In the genomic region with DNA sequence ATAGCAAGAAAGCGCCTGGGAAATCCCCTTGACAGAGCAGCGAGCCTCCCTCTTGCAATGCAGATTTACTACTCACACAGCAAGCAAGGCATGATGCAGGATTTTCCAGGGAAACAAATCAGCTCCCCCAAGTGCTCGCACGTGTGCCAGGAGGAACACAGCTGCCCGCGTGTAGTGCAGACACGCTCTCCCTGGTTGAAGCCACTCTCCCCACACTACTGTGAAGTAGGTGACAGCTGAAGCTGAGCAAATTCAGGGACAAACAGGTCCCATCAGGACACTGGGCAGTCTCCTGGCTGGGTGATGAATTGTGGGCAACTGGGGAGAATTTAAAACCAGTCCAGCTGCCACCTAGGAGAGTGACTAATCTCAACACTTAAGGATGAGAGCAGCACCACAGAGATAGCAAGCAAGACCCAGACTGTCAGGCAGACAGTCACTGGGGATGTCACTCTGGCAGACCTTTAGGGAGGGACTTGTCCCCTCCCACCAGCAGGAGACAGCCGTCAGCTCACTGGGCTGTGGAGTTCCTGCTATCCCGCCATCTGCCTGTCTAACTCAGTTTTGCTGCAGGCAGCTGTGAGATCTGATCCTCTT, we compare ENCODE assay signal across 7 mouse cellular contexts. TPM values are rescaled to one million over a fixed set of nuclear protein-coding genes. Genes with fewer than 3 reads are reported as not detected.
DNase-seq lines count a peak whose midpoint lies in the region; ATAC-seq and TF ChIP-seq lines count a peak whose summit lies in the region.

No protein-coding gene starts in this region.

- peaks cover 6% of the 10 kb centered on the region for H3K4me1 ChIP-seq in lung, embryonic 16.5 days (replicated peaks; ENCODE audit: control insufficient read depth, insufficient read depth, low read length)
- H3K4me1 ChIP-seq in forebrain, embryonic 14.5 days (ENCODE audit: control insufficient read depth, insufficient read depth, low read length): peaks cover 56% of the 10 kb centered on the region
- peaks cover 13% of the 10 kb centered on the region; the same call in 1 of the 2 replicates for H3K4me1 ChIP-seq in limb, embryonic 14.5 days (ENCODE audit: control insufficient read depth, insufficient read depth, low read length)
- H3K4me1 ChIP-seq in stomach, embryonic 16.5 days (ENCODE audit: control insufficient read depth, insufficient read depth, low read length): no peaks in the 10 kb centered on the region

- peaks cover 2% of the 10 kb centered on the region; the same call in 1 of the 2 replicates for H3K27me3 ChIP-seq in lung, embryonic 16.5 days (ENCODE audit: control insufficient read depth, insufficient read depth, low read depth, low read length)
- H3K27me3 ChIP-seq in forebrain, embryonic 14.5 days (replicated peaks; ENCODE audit: control insufficient read depth, insufficient read depth, low read length): no peaks in the 10 kb centered on the region
- no peaks in the 10 kb centered on the region for H3K27me3 ChIP-seq in limb, embryonic 14.5 days (ENCODE audit: control insufficient read depth, insufficient read depth, low read length)
- H3K27me3 ChIP-seq in stomach, embryonic 16.5 days (ENCODE audit: control insufficient read depth, insufficient read depth, low read length): no peaks in the 10 kb centered on the region; the same call in 1 of the 2 replicates

- no peaks in the 10 kb centered on the region for H3K36me3 ChIP-seq in lung, embryonic 16.5 days (ENCODE audit: control insufficient read depth, insufficient read depth, low read length)
- H3K36me3 ChIP-seq in forebrain, embryonic 14.5 days (ENCODE audit: control insufficient read depth, insufficient read depth, low read length): 0 out of 2 replicates have a peak, but pooled peaks cover 17% of the 10 kb centered on the region
- 0 out of 2 replicates have a peak, but pooled peaks cover 3% of the 10 kb centered on the region for H3K36me3 ChIP-seq in limb, embryonic 14.5 days (ENCODE audit: control insufficient read depth, insufficient read depth, low read length)
- no peaks in the 10 kb centered on the region for H3K36me3 ChIP-seq in stomach, embryonic 16.5 days (ENCODE audit: control insufficient read depth, insufficient read depth, low read length)

- H3K9me3 ChIP-seq in lung, embryonic 16.5 days (ENCODE audit: control insufficient read depth, low read length): no peaks in the 10 kb centered on the region
- no peaks in the 10 kb centered on the region for H3K9me3 ChIP-seq in forebrain, embryonic 14.5 days (replicated peaks; ENCODE audit: control insufficient read depth, low read length)
- H3K9me3 ChIP-seq in limb, embryonic 14.5 days (ENCODE audit: control insufficient read depth, low read length): no peaks in the 10 kb centered on the region
- no peaks in the 10 kb centered on the region for H3K9me3 ChIP-seq in stomach, embryonic 16.5 days (replicated peaks; ENCODE audit: control insufficient read depth, low read length)

- H3K4me3 ChIP-seq in lung, embryonic 16.5 days (ENCODE audit: low read length): no peak overlapping the region
- H3K4me3 ChIP-seq in forebrain, embryonic 14.5 days (ENCODE audit: low read depth, low read length): no peak overlapping the region
- no peak overlapping the region for H3K4me3 ChIP-seq in limb, embryonic 14.5 days (replicated peaks; ENCODE audit: low read length)
- H3K4me3 ChIP-seq in stomach, embryonic 16.5 days (replicated peaks; ENCODE audit: low read length): no peak overlapping the region

- H3K4me2 ChIP-seq in lung, embryonic 16.5 days (ENCODE audit: low read depth, low read length): no peak overlapping the region
- H3K4me2 ChIP-seq in forebrain, embryonic 14.5 days (ENCODE audit: low read length): peak overlapping the region; percentile 2
- H3K4me2 ChIP-seq in limb, embryonic 14.5 days (replicated peaks; ENCODE audit: low read depth, low read length, severe bottlenecking): no peak overlapping the region
- no peak overlapping the region for H3K4me2 ChIP-seq in stomach, embryonic 16.5 days (ENCODE audit: low read depth, low read length)

- 33% methylated on average over 9 of the region's 9 CpGs for whole genome bisulfite sequencing in lung, embryonic 16.5 days
- WGBS in forebrain, embryonic 14.5 days: 8% methylated on average over 9 of the region's 9 CpGs
- WGBS in limb, embryonic 14.5 days: 12% methylated on average over 9 of the region's 9 CpGs
- WGBS in stomach, embryonic 16.5 days: 46% methylated on average over 9 of the region's 9 CpGs

- ATAC-seq in lung, embryonic 16.5 days (ENCODE audit: low read depth): peak; percentile 36; the same call in 1 of the 2 replicates
- ATAC-seq in forebrain, embryonic 14.5 days: peak; percentile 72
- ATAC-seq in limb, embryonic 14.5 days (ENCODE audit: low FRiP score, low read depth): peak; percentile 83
- ATAC-seq in stomach, embryonic 16.5 days (ENCODE audit: insufficient read depth, low FRiP score): no peak
- ATAC-seq in CD4-positive, CD25-positive, alpha-beta regulatory T cell, adult 4 months: no peak

- no peak overlapping the region for H3K9ac ChIP-seq in lung, embryonic 16.5 days (ENCODE audit: low read length)
- H3K9ac ChIP-seq in forebrain, embryonic 14.5 days (ENCODE audit: low read length): peak overlapping the region; percentile 37
- no peak overlapping the region for H3K9ac ChIP-seq in limb, embryonic 14.5 days (ENCODE audit: low read depth, low read length, severe bottlenecking)
- 0 out of 2 replicates have a peak overlapping the region, but pooled peaks have one; percentile 6 for H3K9ac ChIP-seq in stomach, embryonic 16.5 days (ENCODE audit: low read length)

- no peak overlapping the region for H3K27ac ChIP-seq in lung, embryonic 16.5 days (ENCODE audit: low read length)
- peak overlapping the region; percentile 49 for H3K27ac ChIP-seq in forebrain, embryonic 14.5 days (ENCODE audit: low read depth, low read length)
- H3K27ac ChIP-seq in limb, embryonic 14.5 days (replicated peaks; ENCODE audit: low read depth, low read length): no peak overlapping the region
- H3K27ac ChIP-seq in stomach, embryonic 16.5 days (ENCODE audit: low read length): no peak overlapping the region

- TF ChIP-seq POLR2A in limb, embryonic 14.5 days (IDR thresholded peaks at IDR 0.05; ENCODE audit: borderline replicate concordance, extremely low read depth, insufficient read depth, insufficient read length): no peak

- DNase-seq in lung, adult 18-20 months: no peak
- peak; percentile 75 for DNase-seq in forebrain, embryonic 14.5 days (ENCODE audit: low spot score)
- peak; percentile 55 for DNase-seq in limb, embryonic 14.5 days (ENCODE audit: low spot score)
- no peak for DNase-seq in spleen, adult 18-20 months

RNA-seq across cellular contexts. Expression of gene St8sia2, which starts 6.6 kb away (rescaled TPM):
- polyA plus RNA-seq in lung, embryonic 16.5 days (2015; fragmentation: Nextera tagmentation; extraction: Ambion mirVana): 5.7 and 8.6 TPM in 2 replicates
- 72.5 and 92.1 TPM in 2 replicates for polyA plus RNA-seq in forebrain, embryonic 14.5 days (2014; fragmentation: Nextera tagmentation; extraction: Ambion mirVana)
- 17.2 and 21.2 TPM in 2 replicates for polyA plus RNA-seq in limb, embryonic 14.5 days (2012; rRNA removed)
- 18.0 and 22.3 TPM in 2 replicates for polyA plus RNA-seq in limb, embryonic 14.5 days (2014; fragmentation: Nextera tagmentation; extraction: Ambion mirVana)
- 5.7 and 5.8 TPM in 2 replicates for polyA plus RNA-seq in stomach, embryonic 16.5 days (2015; fragmentation: Nextera tagmentation; extraction: Ambion mirVana)
- polyA plus RNA-seq in CD4-positive, CD25-positive, alpha-beta regulatory T cell, adult 4 months (2017; shearing (Covaris generic)): not detected

Comparison
In these comparisons a context has a peak if more than half of its experiments do, and no peak if none do; other contexts are left out.
1. ATAC-seq: peak in lung, embryonic 16.5 days (single experiment), forebrain, embryonic 14.5 days (single experiment) and limb, embryonic 14.5 days (single experiment); none in stomach, embryonic 16.5 days (single experiment) and CD4-positive, CD25-positive, alpha-beta regulatory T cell, adult 4 months (single experiment).
2. H3K9ac ChIP-seq: peak in forebrain, embryonic 14.5 days (single experiment) and stomach, embryonic 16.5 days (single experiment); none in lung, embryonic 16.5 days (single experiment) and limb, embryonic 14.5 days (single experiment).
3. DNase-seq: peak in forebrain, embryonic 14.5 days (single experiment) and limb, embryonic 14.5 days (single experiment); none in lung, adult 18-20 months (0 of 2) and spleen, adult 18-20 months (0 of 2).